Mouse (Mus musculus) activated CD4-positive, CD25-positive, alpha-beta regulatory T cell, adult 4 months (primary cell): ENCODE results near the gene Slc4a8. TPM values are rescaled to one million over a fixed set of nuclear protein-coding genes. Genes with fewer than 3 reads are reported as not detected.
"Not testable (repeated sequence)": the region's sequence is repeated elsewhere in the genome, so short reads cannot be mapped to it uniquely, and the experiment has no call there.

Experiments used
- ATAC-seq: one replicate; pipeline ENCODE4 v1.8.0; 2017
- polyA plus RNA-seq, 2 experiments: library from polyadenylated mRNA; unstranded; fragments of 100-300 nt; shearing (Covaris generic); gene quantifications; one replicate each; pipeline ENCODE4 v1.2.1; 2017

Slc4a8 gene
- polyA plus RNA-seq, 2 experiments from 2014 or later, result 8.6 to 10.2 TPM

GRCm38 (mm10) chr15:100743238-100743637 lies 18.3 kb upstream of the Slc4a8 start:
- no peak for ATAC-seq

- no peak for ATAC-seq
Measured at GRCm38 (mm10) chr15:100746478-100747120, 14.9 kb upstream of the Slc4a8 start.

GRCm38 (mm10) chr15:100747121-100747963 lies 14.2 kb upstream of the Slc4a8 start:
- peak; percentile 3 for ATAC-seq

GRCm38 (mm10) chr15:100748584-100748983 lies 13.0 kb upstream of the Slc4a8 start:
- ATAC-seq, result no peak

GRCm38 (mm10) chr15:100749751-100750538 lies 11.6 kb upstream of the Slc4a8 start:
- ATAC-seq, result peak; percentile 77

- ATAC-seq, result no peak
Measured at GRCm38 (mm10) chr15:100752439-100752838, 9.1 kb upstream of the Slc4a8 start.

- no peak for ATAC-seq
Measured at GRCm38 (mm10) chr15:100753045-100753444, 8.5 kb upstream of the Slc4a8 start.

- ATAC-seq, result no peak
Measured at GRCm38 (mm10) chr15:100754041-100754440, 7.5 kb upstream of the Slc4a8 start.

- peak; percentile 65 for ATAC-seq
Measured at GRCm38 (mm10) chr15:100754805-100755497, 6.6 kb upstream of the Slc4a8 start.

- no peak for ATAC-seq
Measured at GRCm38 (mm10) chr15:100755498-100755859, 6.1 kb upstream of the Slc4a8 start.

GRCm38 (mm10) chr15:100755881-100756624 lies 5.5 kb upstream of the Slc4a8 start:
- no peak for ATAC-seq

GRCm38 (mm10) chr15:100757527-100757978 lies 4.0 kb upstream of the Slc4a8 start:
- peak; percentile 13 for ATAC-seq

GRCm38 (mm10) chr15:100759286-100759685 lies 2.3 kb upstream of the Slc4a8 start:
- no peak for ATAC-seq

GRCm38 (mm10) chr15:100761036-100761418 lies 520 bp upstream of the Slc4a8 start:
- ATAC-seq, result peak; percentile 43

GRCm38 (mm10) chr15:100762649-100763048 lies 1.1 kb downstream of the Slc4a8 start:
- ATAC-seq, result no peak

- no peak for ATAC-seq
Measured at GRCm38 (mm10) chr15:100764163-100764951, 2.8 kb downstream of the Slc4a8 start.

GRCm38 (mm10) chr15:100766826-100767225 lies 5.3 kb downstream of the Slc4a8 start:
- no peak for ATAC-seq

GRCm38 (mm10) chr15:100767851-100768250 lies 6.3 kb downstream of the Slc4a8 start:
- ATAC-seq, result no peak

- ATAC-seq, result not testable (repeated sequence)
Measured at GRCm38 (mm10) chr15:100769023-100769422, 7.5 kb downstream of the Slc4a8 start.

GRCm38 (mm10) chr15:100770338-100770737 lies 8.8 kb downstream of the Slc4a8 start:
- no peak for ATAC-seq

GRCm38 (mm10) chr15:100772685-100773084 lies 11.1 kb downstream of the Slc4a8 start:
- ATAC-seq, result no peak
